Mouse (Mus musculus) urinary bladder, adult 18-20 months (tissue): ENCODE measurements around the gene Tnfaip8l1.

ENCODE experiments used
- DNase-seq, 2 experiments: peaks; one replicate each; pipeline ENCODE4 v3.0.0; 2022; ENCODE audit warnings: low spot score in 2 of 2, mixed read lengths in 2 of 2

The Tnfaip8l1 gene

DNA sequence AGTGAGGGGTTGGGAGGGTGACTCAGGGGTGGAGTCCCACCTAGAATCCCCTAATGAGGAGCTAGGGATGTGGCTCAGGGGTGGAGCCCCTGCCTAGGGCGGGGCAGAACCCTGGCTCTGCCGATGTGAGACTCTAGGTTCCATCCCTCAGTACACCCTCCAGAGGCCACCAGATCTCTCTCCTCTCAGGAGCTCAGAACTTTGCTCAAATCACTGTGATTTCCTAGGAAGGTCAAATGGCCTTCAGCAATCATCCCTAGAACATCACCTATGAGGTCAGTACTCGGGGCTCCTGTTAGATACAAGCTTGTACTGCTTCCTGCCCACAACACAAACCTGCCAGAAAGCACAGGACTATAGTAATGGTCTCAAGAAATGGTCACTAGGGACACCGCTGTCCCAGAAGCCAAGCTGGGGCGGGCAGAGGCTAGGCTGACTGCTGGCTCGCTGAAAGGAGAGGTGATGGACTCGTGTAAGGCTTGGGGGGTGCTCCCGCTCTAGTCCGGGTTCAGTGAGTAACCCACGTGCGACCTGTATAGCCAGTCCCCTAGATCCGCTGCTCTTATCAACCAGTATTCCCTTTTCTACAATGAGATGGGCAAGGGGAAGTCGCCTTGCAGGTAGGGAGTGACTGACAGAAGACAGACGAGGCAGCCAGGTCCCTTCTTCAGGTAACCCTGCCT, 20.8 kb downstream of the Tnfaip8l1 start:
- no peak for DNase-seq

DNA sequence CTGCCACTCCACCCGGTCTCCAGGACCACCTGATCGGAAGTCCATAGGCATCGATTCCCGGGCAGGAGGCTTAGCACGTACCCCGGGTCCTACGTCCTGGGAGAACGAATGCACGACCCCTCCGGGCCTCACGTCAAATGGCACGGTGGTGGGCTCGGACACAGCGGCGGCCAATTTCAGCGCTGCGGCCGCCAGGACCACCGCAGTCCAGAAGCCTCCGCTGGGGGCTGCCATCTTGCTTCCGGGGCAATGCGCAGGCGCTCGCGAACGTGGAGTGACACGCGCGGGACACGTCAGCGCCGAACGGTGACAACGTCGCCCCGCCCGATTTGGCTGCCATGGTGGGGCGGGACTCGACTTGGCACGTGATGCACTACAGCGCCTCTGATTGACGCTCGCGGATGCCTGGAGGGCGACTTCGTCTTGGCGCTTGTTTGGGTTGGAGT, 21.4 kb downstream of the Tnfaip8l1 start, which contains the start of gene Mydgf:
Gene Mydgf (minus strand): TSS at position 263 of the 446 bp plus-strand sequence.
- peak; percentile 88 to 92 for DNase-seq

- DNase-seq: peak in 1 of 2 experiments; percentile 43
Observed at GRCm38 (mm10) chr17:56185281-56186141, 23.2 kb downstream of the Tnfaip8l1 start.

- no peak for DNase-seq
Observed at GRCm38 (mm10) chr17:56191266-56191665, 29.0 kb downstream of the Tnfaip8l1 start.

- DNase-seq: no peak
Observed at GRCm38 (mm10) chr17:56194357-56194756, 32.1 kb downstream of the Tnfaip8l1 start.

GRCm38 (mm10) chr17:56194765-56195164, 32.5 kb downstream of the Tnfaip8l1 start:
- no peak for DNase-seq

DNA sequence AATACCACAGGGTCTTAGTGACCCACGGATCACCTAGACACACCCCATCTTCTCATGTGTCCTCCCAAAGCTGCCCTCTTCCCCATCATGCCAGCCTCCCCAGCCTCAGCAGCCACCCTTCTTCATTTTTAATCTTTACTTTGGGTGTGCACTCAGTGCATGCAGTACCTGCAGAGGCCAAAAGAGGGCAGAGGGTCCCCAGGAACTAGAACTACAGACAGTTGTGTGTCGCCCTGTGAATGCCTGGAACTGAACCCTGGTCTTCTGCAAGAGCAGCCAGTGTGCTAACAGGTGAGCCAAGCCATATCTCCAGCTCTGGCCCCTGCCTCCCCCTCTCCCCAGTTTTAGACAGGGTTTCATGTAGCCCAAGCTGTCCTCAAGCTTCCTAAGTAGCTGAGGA, 34.6 kb downstream of the Tnfaip8l1 start:
- DNase-seq: no peak

DNA sequence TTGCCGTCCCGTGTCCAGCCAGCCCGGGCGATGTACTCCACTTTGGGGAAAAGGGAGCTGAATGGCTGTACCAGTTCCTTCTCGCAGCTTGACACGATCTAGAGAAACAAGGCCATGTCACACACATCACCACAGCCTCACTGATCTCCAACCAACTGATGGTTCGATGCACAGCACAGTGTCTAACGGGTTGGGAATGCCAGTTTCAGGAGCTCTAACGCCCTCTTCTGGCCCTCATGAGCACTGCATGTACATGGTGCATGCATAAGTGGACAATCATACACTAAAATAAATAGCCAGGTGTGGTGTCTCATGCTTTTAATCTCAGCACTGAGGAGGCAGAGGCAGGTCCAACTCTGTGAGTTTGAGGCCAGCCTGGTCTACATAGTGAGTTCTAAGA, 38.3 kb downstream of the Tnfaip8l1 start:
- no peak for DNase-seq

DNA sequence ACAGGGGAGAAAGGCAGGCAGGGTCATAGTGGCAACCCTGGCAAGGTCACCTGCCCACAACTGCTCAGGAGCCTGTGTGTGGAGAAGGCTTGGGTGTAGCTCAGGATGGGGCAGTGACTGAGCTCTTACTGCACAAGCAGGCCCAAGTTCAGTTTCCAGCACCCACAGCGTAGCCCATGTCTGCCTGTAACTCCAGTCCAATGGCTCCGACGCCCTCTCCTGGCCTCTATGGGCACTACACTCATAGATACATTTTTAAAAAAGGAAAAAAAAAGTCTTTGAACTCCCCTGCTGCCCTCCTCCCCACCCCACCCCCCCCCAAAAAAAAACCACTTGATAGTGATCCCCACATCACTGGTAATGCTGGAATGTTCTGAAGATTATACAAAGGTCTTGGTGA, 39.4 kb downstream of the Tnfaip8l1 start:
- DNase-seq: no peak

- no peak for DNase-seq
Observed at GRCm38 (mm10) chr17:56202476-56202875, 40.2 kb downstream of the Tnfaip8l1 start.

- DNase-seq: no peak
Observed at GRCm38 (mm10) chr17:56203729-56204128, 41.5 kb downstream of the Tnfaip8l1 start.

GRCm38 (mm10) chr17:56206276-56206884, 44.1 kb downstream of the Tnfaip8l1 start:
- DNase-seq: no peak

- no peak for DNase-seq
Observed at GRCm38 (mm10) chr17:56206986-56207674, 44.9 kb downstream of the Tnfaip8l1 start.

DNA sequence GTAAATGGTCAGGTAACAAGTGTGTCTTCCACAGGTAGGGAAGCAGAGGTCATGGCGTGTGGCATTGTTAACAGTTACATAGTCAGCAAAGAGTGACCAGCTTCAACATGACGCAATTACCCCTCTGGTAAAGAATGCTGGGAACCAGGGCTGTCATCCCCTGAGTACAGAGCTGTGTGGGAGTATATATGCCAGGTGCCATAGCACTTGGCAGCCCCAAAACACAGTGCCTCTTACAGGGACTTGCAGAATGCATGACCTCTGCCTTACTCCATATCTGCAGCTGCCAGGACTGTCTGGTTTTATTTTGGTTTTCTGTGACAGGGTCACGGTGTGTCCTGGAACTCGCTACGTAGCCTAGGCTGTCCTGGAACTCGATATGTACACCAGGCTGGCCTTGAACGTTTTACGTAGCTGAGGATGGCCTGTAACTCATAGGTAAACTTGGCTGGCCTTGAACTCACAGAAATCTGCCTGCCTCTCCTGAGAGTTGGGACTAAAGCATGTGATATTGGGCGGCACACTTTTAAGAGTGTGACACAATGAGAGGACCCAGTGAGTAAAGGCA, 45.8 kb downstream of the Tnfaip8l1 start:
- no peak for DNase-seq

- no peak for DNase-seq
Observed at GRCm38 (mm10) chr17:56208821-56209220, 46.5 kb downstream of the Tnfaip8l1 start.

DNA sequence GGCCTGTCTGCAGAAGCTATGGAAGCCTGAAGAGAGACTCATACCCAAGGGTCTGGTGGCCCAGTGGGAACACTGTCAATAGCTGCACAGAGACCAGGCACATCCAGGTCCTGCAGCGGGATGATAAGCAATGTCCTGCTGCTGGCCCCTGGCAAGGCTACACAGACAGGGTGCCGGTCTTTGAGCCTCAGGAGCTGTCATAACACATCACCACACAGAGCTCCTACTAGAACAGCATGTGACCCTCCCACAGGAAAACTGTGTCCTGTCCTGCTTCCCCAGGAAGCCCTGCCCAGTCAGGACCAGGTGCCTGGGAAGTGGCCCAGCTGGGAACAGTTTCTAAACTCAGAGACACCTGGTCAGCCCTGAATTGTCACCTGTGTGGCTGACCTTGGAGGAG, 48.8 kb downstream of the Tnfaip8l1 start:
- DNase-seq: no peak

GRCm38 (mm10) chr17:56212676-56213075, 50.4 kb downstream of the Tnfaip8l1 start:
- no peak for DNase-seq

GRCm38 (mm10) chr17:56214229-56214628, 52.0 kb downstream of the Tnfaip8l1 start:
- DNase-seq: no peak

- DNase-seq: no peak
Observed at GRCm38 (mm10) chr17:56217670-56218069, 55.4 kb downstream of the Tnfaip8l1 start.

- peak; percentile 73 to 86 for DNase-seq
Observed at GRCm38 (mm10) chr17:56218377-56219191, 56.3 kb downstream of the Tnfaip8l1 start, which contains the start of gene Dpp9. Gene Dpp9 (minus strand): TSS chr17:56218905.
